Mouse (Mus musculus) cerebellum, adult 9-11 months (tissue): ENCODE results near the gene Suclg2.
A peak's percentile ranks its signal among the peaks of the same experiment; 100 is the strongest.

ENCODE experiments used
- DNase-seq: peaks from one replicate; pipeline ENCODE4 v3.0.0; 2022

Suclg2 gene

GRCm38 (mm10) chr6:95699326-95699725 is 19.3 kb downstream of the Suclg2 start:
- DNase-seq, result no peak

GRCm38 (mm10) chr6:95698536-95699162 is 20.0 kb downstream of the Suclg2 start:
- DNase-seq, result no peak

GRCm38 (mm10) chr6:95694910-95695309 is 23.7 kb downstream of the Suclg2 start:
- DNase-seq, result no peak

- DNase-seq, result no peak
Observed at GRCm38 (mm10) chr6:95685242-95685641, 33.4 kb downstream of the Suclg2 start.

- DNase-seq, result no peak
Observed at GRCm38 (mm10) chr6:95679718-95680117, 38.9 kb downstream of the Suclg2 start.

GRCm38 (mm10) chr6:95679261-95679660 is 39.3 kb downstream of the Suclg2 start:
- DNase-seq, result no peak

GRCm38 (mm10) chr6:95676951-95677350 is 41.6 kb downstream of the Suclg2 start:
- DNase-seq, result no peak

- no peak for DNase-seq
Observed at GRCm38 (mm10) chr6:95676439-95676838, 42.2 kb downstream of the Suclg2 start.

GRCm38 (mm10) chr6:95675059-95675705 is 43.4 kb downstream of the Suclg2 start:
- DNase-seq, result no peak

- no peak for DNase-seq
Observed at GRCm38 (mm10) chr6:95674651-95675050, 43.9 kb downstream of the Suclg2 start.

GRCm38 (mm10) chr6:95669335-95669729 is 49.3 kb downstream of the Suclg2 start:
- DNase-seq, result no peak

- DNase-seq, result no peak
Observed at GRCm38 (mm10) chr6:95668629-95669334, 49.8 kb downstream of the Suclg2 start.

GRCm38 (mm10) chr6:95657671-95658070 is 60.9 kb downstream of the Suclg2 start:
- no peak for DNase-seq

GRCm38 (mm10) chr6:95653662-95654061 is 64.9 kb downstream of the Suclg2 start:
- DNase-seq, result no peak

GRCm38 (mm10) chr6:95652774-95653173 is 65.8 kb downstream of the Suclg2 start:
- DNase-seq, result no peak

- DNase-seq, result no peak
Observed at GRCm38 (mm10) chr6:95651391-95651876, 67.2 kb downstream of the Suclg2 start.

GRCm38 (mm10) chr6:95650082-95650722 is 68.4 kb downstream of the Suclg2 start:
- no peak for DNase-seq

GRCm38 (mm10) chr6:95649123-95649663 is 69.4 kb downstream of the Suclg2 start:
- no peak for DNase-seq

GRCm38 (mm10) chr6:95637416-95637815 is 81.2 kb downstream of the Suclg2 start:
- DNase-seq, result no peak

GRCm38 (mm10) chr6:95635411-95635810 is 83.2 kb downstream of the Suclg2 start:
- DNase-seq, result no peak

GRCm38 (mm10) chr6:95629071-95629470 is 89.5 kb downstream of the Suclg2 start:
- no peak for DNase-seq

GRCm38 (mm10) chr6:95621821-95622220 is 96.8 kb downstream of the Suclg2 start:
- peak; percentile 16 for DNase-seq

- DNase-seq, result no peak
Observed at GRCm38 (mm10) chr6:95620804-95621203, 97.8 kb downstream of the Suclg2 start.
